Mouse (Mus musculus): ENCODE results near the gene Tmem45a.

GRCm38 (mm10) chr16:56800946-56801345 is 85.0 kb downstream of the Tmem45a start:
- TF ChIP-seq POLR2A (IDR thresholded peaks at IDR 0.05; ENCODE audit: borderline replicate concordance, low read depth, low read length), result no peak
- no peak for TF ChIP-seq CTCF (IDR thresholded peaks at IDR 0.05; ENCODE audit: low read depth, low read length)

All from bone marrow macrophage, adult 2 months (primary cell).